Mouse (Mus musculus): ENCODE measurements around the gene Kctd14. TPM values are rescaled to one million over a fixed set of nuclear protein-coding genes. Genes with fewer than 3 reads are reported as not detected.
"Not testable (repeated sequence)": the region's sequence is repeated elsewhere in the genome, so short reads cannot be mapped to it uniquely, and the experiment has no call there.

The Kctd14 gene
- total RNA-seq (2021), result under 1 TPM; 0.29 to 0.41 TPM
- long read RNA-seq, experiment 1, result 0 reads
- long read RNA-seq, experiment 2, result 0 reads

DNA sequence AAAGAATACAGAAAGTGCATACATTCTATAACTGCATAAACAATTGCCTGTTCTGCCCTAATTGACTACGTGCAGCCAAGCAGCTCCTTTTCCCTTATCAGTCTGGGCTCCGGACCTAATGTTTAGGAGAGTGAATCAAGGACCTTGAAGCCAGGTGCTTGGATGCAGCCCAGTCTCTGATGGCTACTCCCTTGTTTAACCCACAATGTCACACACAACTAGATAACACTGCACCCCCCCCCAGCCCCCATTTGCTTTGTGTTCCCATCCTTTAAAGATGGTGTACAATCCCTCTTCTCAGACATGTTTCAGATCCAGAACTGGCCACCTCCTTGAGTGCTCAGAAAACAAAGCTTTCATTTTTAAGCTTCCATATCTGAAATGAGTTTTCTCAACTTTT is at the start of gene Kctd14:
Gene Kctd14, plus strand, starts transcription at position 301 of the 400 bp plus-strand sequence.
- intact Hi-C loops (cut with DNase I); DNase-seq: not testable (repeated sequence)

DNA sequence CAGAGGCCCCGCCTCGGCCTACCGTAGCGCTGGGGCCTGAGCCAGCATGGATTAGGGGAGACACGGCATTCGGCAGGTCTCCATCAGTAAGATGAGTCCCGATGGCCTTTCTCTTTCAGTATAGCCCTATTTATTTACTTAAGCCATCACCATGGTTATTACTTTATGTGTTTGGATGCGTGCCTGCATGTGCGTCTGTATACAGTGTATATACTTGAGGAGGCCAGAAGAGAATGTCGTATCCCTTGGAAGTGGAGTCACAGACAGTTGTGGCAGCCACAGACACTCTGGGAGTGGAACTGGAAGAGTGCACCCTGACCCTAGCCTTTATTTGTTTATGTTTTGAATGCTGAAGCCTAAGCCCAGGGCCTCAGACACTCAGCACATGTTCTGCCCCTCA is 44.0 kb upstream of the Kctd14 start:
- intact Hi-C loops (cut with DNase I), result no loop called here
- no peak for DNase-seq

DNA sequence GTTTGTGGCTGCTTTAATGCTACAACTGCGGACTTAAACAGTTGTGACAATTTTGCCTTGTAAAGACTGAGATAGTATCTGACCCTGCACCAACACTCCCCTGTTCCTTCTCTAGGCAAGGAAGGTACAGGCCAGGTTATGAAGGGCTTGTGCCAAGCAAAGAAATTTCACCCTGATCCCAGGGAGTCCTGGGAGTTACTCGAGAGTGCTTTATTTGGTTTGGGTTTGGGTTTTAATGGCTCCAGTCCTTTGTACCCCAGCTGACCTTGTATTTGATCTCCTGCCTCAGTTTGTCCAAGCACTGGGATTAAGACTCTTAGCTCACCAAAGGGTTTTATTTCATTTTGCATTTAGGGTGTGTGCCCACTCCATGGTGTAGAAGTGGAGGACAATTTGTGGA is 40.0 kb upstream of the Kctd14 start:
- DNase-seq, result no peak
- intact Hi-C loops (cut with DNase I), result no loop called here

DNA sequence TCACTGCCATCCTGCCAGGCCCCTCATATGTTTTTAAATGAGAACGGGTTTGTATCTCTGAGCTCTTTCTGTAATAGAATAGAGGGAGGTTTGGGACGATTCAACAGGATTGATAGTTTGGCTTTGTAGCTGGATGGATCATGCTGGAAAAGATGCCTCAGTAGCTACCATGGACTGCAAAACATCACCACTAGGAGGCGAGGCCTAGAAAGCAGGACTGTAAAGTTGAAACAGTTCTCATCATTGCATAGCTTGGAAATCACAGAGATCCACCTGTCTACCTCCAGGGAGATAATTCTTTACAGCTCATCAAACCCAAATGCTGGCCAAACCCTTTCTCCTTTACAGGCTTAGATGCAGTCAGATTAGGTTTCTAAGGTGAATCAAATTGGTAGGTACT is 39.5 kb upstream of the Kctd14 start:
- DNase-seq, result no peak
- intact Hi-C loops (cut with DNase I), result no loop called here

DNA sequence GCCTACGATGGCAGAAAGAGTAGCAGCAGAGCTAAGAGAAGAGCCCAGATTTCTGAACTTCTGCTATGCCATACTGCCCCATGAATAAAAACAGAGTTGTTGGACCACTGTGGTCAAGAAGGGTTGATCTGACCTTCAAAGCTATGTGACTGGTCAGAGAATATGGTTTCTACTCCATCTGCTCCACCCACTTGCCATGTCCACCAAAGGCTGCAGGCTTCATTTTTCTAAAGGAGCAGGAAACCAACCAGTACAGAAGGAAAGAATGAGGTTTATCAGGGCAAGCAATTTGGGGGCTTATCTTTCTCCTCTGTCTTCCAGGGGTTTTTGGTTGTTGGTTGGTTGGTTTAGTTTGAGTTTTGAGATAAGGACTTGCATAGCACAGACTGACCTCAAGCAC is 37.1 kb upstream of the Kctd14 start:
- DNase-seq, result no peak
- intact Hi-C loops (cut with DNase I), result no loop called here

DNA sequence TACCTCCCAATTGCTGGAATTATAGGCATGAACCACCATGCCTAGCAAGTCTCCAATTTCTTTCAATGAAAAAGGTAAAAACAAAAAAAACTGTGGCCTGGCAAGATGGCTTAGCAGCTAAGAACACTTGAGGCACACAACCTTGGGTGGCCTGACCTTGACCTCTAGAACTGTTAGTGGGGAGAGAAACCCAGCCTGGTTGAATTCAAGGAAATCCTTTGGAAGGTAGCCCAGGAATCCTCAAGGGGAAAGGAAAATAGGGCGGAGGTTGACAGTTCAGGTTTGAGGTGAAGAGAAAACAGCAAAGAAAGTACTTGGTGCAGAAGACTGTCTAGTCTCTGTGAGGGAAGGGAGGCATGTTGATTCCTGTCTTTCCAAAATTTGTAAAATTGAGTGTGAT is 36.7 kb upstream of the Kctd14 start:
- intact Hi-C loops (cut with DNase I), result no loop called here
- peak; percentile 33 to 54 for DNase-seq

DNA sequence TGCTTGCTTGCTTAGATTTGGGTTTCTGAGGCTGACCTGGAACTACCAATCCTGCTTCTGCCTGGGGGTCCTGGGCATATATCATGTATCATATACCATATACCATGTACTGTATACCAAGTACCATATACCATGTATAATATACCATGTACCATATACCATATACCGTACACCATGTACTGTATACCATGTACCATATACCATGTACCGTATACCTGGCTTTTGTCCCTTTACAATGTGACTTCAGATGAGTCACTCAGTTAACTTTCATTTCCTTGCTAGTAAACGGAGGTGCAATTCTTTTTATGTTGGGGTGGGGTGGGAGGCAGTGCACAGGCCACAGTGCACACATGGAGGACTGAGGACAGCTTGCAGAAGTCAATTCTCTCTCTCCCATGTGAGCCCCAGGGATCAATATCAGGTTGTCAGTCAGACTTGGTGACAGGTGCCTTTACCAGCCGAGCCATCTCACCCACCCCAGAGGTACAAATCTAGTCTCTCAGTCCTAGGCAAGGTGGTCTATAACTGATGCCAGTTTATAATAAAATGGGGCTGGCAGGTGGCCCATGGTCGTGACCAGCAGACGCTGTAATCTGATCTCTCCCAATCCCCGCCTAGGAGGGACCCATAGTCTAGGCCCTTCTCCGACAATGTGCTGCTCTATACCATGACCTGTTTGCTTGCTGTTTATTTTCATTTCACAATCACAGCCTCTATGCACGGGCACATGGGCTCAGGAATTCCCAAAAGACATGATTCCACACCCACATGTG is 36.0 kb upstream of the Kctd14 start:
- no peak for DNase-seq
- intact Hi-C loops (cut with DNase I), result no loop called here

DNA sequence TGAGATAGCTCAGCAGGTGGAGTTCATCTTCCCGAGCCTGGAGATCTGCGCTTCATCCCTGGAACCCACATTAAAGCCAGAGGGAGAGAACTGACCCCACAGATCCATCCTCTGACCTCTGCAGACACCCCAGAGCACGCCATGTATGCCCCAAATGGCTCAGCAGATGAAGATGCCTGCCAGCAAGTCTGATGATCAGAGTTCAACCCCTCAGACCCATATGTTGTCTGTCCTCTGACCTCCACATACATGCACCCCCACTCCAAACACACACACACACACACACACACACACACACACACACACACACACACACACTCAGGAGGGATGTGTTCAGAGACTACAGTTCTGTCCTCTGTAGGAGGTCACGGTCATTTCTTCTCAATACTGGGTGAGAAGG is 34.6 kb upstream of the Kctd14 start:
- intact Hi-C loops (cut with DNase I), result no loop called here
- DNase-seq, result no peak

DNA sequence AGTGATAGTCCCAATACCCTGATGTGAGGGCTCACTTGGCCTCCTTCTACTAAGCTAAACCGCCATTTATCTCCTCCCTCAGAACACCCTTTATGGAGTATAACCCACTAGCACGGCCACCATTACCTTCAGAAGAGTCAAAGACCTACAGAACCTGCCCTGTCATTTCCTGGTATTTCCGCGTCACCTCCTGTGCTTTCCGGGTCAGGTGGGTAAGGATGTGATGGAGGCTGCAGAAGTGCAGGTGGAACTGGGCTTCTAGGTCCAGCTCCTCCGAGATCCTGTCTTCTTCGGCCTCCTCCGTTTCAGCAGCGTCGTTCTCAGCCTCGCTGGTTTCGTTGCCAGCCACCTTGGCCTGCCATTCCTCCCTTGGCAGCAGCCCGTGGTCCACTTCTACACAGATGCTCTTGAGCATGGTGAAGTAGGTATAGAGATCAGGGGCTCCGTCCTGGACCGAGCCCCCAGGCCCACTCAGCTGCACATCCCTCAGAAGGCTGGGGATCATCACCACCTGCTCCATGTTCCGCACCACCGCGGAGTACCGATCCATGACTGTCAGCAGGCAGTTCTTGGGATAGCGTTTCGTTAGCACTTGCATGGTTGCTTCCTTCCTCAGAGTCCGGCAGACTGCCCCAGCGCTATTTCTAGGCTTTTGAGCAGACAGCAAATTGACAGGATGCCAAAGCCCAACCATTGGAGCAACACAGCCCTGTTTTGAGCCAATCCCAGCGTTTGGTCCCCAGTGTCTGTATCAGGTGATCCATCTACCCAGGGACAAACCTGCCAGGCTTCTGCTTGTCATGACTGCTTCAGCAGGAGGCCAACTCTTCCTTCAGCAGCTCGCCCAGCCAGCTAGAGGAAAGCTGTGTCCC is 34.0 kb upstream of the Kctd14 start, which contains the start of gene Thrsp:
Gene Thrsp, minus strand, starts transcription at position 825 of the 872 bp plus-strand sequence.
- peak; percentile 73 to 80 for DNase-seq
- intact Hi-C loops (cut with DNase I), result no loop called here

DNA sequence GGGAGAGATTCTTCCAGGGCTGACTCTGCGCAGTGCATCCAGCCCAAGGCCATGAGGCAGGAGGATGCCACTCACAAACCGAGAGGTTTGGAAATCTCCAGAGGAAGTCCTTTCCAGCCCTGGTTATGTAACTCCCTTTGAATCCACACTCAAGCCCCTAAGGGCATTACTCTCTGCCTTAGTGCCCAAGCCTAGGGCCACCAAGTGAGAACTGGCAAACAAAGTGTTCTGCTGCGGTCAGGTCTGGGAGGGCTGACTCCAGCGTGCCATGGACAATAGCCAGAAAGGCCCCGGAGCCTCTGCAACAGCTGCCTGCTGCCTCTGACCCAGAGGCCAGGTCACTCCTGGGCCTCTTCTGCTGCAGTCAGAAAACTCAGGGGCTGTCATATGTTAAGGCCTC is 32.4 kb upstream of the Kctd14 start:
- intact Hi-C loops (cut with DNase I), result no loop called here
- peak in 1 of 2 experiments; percentile 42 for DNase-seq

DNA sequence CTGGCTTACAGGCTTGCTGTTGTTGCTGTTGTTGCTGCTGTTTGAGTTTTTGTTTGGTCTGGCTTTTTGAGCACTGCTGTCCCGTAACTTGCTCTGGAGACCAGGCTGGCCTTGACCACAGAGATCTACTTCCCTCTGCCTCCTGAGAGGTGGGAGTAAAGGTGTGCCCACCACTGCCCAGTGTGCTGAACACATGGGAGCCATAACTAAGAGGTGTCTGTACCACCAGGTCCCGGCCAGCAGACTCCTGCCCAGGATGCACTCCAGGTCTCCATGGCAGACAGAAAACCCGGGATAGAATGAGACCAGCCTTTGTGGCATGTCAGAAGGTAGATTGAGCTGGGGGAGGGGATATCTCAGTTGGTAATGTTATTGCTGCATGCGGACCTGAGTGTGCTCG is 32.0 kb upstream of the Kctd14 start:
- no peak for DNase-seq
- intact Hi-C loops (cut with DNase I), result no loop called here

DNA sequence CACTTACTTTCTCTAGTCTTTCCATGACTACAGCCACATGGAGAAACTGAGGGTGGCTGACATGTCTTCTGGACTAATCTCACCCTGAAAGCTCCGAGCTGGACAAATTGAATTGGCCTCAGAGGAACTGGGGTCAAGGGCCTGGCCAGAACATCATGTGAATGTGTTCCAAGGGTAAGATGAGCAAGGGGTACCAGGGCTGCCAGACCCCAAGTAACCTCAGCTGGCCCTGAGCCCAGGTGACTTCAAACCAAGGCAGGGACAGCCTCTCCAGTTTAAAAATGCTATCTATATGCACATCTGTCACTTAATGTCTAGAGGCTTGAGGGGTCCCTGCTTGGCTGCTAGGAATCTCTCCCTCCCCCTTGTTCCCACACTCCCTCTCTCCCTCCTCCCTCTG is 30.7 kb upstream of the Kctd14 start:
- DNase-seq, result no peak
- intact Hi-C loops (cut with DNase I), result loop anchor here (5.0 kb wide), 1 partner anchor 157 kb away; the partner anchor contains the start of genes Aamdc and Rsf1

DNA sequence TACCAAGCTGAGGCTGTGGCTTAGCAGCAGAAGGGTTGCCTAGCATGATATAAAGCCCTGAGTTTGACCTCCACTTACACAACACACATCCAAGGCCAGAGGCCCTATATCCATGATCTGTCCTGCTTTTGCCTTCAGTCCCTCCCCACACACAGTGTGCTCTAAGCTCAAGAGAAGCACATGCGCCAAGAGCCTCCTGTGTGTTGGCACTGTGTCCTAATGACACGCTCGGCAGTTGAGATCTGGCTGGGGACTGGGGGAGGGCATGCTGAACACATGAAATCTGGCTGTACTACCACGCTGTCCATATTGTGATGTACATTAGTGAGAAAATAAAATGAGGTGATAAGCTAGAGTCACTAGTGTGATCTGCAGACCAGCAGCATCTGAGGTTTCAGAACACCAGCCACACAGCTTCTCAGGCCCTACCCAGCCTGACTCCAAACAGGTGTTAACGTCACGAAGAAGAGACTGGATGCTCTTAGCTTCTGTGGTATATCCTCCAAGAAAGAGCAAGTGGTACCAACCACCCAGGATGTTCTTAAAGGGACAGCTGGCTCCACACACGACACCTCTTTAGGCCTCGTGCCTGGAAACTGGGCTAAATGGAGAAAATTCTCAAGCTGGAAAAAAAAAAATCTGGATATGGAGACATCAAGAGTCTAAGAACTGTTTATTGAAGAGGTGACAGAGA is 30.0 kb upstream of the Kctd14 start:
- intact Hi-C loops (cut with DNase I), result loop anchor here (5.0 kb wide), 1 partner anchor 156 kb away; the partner anchor contains the start of genes Aamdc and Rsf1
- peak in 1 of 2 experiments; percentile 53 for DNase-seq

DNA sequence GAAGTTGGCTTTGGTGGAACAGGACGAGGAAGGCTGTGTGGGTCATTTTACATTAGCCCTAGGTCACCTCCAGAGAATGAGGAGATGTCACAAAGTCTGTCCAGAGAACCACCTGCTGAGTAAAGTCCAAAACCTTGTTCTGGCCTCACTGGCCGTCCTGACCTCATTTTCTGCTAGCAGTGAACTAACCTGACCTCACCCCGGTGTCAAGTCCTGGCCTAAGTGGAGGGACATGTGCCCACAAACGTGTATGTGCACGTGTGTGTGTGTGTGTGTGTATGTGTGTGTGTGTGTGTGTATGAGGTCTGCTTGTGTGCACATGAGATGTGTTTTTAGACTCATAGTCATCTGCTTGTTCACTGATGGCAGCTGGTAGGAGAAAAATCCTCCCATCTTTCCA is 27.4 kb upstream of the Kctd14 start:
- DNase-seq, result no peak
- intact Hi-C loops (cut with DNase I), result loop anchor here (2.0 to 5.0 kb wide), 2 partner anchors 154 to 257 kb away; partner anchors contain the start of genes Aamdc and Rsf1

DNA sequence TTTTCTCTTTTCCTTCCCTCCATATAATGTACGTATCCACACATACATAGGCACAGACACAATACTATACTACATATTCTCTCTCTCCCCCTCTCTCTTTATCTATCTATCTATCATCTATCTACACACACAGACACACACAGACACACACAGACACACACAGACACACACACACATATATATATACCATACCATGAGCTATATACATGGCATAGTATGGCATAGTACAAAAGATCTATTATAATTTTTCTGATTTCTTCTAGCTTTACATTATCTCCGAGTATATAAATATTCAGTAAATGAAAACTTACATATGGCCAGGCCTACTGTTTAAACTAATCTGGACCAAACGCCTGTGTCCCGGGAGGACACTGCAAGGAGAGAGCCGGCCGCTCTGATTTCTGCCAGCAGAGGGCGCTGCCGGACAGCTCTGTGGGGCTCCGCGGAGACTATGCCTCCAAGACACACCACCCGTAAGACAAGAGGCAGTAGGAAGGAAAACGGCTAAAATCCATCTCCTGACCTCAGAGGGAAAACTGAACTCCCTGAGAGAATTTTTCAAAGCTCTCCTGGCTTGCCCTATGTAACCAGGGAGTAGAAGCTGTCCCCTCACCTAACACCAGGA is 26.4 kb upstream of the Kctd14 start:
- intact Hi-C loops (cut with DNase I), result loop anchor here (2.0 to 5.0 kb wide), 2 partner anchors 153 to 256 kb away; partner anchors contain the start of genes Aamdc and Rsf1
- peak; percentile 93 to 98 for DNase-seq

DNA sequence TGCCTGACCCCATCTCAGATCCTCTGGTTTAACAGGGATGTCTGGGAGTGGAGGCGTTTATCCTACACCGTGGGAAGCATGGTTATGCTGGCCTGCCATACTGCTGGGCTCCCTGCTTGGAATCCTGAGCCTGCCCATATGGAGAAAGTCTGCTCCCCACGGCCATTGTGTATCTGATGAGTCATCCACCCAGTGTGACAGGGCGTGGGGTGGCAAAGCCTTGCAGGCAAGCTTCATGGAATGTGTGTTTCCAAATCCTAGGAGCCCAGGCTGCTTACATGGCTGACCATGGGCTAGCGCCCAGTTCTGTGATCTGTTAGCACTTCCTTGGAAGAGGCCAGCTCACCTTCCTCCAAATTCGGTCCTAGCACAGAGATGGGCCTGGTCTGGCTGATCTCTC is 24.6 kb upstream of the Kctd14 start:
- no peak for DNase-seq
- intact Hi-C loops (cut with DNase I), result no loop called here

DNA sequence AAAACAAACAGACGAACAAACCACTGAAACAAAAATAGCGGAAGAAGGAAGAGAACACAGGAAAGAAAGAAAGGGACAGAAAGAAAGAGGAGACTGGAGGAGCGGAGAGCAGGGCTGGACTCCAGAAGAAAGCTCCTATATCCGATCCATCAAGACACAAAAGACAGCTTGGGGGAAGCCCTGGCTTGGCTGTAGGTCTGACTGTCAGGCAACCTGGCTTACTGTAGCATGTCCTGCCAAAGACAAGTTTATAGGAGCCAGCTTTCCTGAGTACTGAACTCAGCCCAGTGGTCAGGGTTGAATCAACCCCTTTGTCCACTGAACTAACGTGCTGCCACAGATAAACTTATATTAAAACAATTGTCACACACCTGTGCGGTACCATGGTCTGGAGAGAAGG is 23.8 kb upstream of the Kctd14 start:
- no peak for DNase-seq
- intact Hi-C loops (cut with DNase I), result no loop called here

DNA sequence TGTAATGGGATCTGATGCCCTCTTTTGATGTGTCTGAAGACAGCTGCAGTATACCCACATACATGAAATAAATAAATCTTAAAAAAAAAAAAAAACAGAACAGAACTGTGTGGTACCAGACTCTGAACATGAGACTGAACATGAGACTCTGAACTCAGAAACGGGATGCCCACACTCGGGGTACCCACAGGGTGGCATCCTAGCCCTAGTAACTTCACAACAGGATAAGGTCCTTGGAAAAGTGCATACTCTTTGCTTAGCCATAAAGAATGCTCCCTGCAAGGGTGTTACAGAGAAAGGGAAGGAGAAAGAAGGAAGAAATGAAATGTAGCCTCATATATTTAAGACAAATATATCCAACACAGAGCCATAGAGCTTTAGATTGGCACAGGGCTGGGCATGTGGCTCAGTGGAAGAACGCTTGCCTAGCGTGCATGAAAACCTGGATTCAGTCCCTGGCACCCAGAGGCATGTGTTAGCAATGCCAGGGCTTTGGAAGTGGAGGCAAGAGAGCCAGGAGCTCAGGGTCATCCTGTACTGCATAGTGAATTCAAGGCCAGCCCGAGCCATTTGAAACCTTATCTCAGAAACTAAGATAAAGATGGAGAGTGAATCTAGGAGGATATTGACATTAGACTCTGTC is 23.2 kb upstream of the Kctd14 start:
- DNase-seq, result peak in 1 of 2 experiments; percentile 52
- intact Hi-C loops (cut with DNase I), result loop anchor here (2.0 kb wide), 1 partner anchor 51 kb away; no protein-coding TSS in a partner anchor

DNA sequence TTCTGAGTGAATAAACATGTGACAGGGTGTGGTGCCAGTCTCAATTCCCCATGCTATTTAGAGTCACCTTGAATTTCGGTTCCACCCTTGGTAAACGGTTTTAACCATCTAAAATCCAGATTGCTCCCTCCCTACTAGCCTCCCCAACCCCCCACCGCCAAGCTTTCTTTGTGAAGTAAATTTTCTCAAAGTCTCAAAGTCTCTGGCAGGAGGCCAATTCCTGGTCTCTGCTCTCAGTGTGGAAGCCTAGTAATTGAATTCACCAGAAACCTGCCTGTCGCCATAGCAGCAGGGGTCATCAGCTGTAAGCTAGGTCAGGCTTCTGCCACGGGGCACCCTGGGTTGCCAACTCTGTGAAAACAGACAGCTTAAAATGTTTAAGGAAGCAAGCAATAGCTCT is 21.4 kb upstream of the Kctd14 start:
- peak in 1 of 2 experiments; percentile 22 for DNase-seq
- intact Hi-C loops (cut with DNase I), result loop anchor here (2.0 kb wide), 1 partner anchor 49 kb away; no protein-coding TSS in a partner anchor

Data from heart, postnatal 14 days (tissue).